Mouse (Mus musculus): ENCODE measurements around the gene Cdhr3. TPM values are rescaled to one million over a fixed set of nuclear protein-coding genes. Genes with fewer than 3 reads are reported as not detected.
A peak's percentile ranks its signal among the peaks of the same experiment; 100 is the strongest.
"Not testable (repeated sequence)": the region's sequence is repeated elsewhere in the genome, so short reads cannot be mapped to it uniquely, and the experiment has no call there.

Cdhr3 gene
- total RNA-seq, 2 experiments from 2014 or later = 0.69 to 1.4 TPM

DNA sequence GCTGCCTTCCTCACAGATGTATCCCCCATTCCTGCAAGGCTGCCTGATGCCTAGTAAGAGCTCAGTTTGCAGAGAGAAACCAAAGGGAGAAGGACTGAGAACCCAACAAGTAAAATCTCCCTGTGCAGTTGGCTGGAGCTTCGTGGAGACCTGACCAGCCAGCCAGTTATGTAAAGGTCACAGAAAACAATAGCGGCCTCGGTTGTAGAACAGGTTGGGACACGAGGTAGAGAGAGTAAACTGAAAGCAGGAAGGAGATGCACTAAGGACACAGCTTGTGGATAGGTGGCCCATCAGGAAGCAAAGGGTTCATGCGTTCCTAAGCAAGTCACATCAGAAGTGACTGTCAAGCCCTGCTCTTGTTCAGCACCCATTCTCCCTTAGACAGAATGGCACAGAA, 86.8 kb downstream of the Cdhr3 start:
- DNase-seq = no peak
- TF ChIP-seq CTCF (IDR thresholded peaks at IDR 0.05) = no peak
- Histone ChIP-seq H3K4me3 (no peak overlapping the region), H3K27ac (no peak overlapping the region)
- intact Hi-C loops (cut with DNase I) = no loop called here

DNA sequence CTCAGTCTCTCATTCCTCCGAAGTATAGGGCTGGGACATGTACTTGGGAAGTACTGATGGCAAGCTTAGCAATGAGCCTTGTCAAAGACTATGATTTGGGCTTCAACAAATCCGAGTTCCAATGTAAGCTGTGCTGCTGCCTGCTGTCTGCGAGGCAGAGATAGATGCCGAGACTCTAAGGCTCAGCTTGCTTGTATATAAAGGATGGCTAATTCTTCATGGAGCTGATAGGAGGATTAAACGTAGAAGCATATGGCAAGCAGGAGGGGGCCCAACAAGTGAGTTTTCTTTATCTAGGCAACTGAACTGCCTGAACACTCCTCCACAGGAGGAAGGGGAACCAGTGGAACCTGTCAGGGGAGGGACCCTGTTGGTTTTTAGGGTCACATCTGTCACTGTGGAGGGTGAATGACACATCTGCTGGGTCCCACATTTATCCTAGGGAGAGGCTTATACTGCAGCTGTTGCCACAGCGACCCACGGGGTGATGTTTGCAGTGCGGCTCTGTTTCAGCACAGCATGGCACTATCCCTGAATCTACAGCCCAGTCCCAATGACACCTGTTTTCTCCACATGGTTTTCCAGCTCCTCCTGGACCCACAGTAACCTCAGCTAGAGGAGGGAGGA, 89.2 kb downstream of the Cdhr3 start:
- intact Hi-C loops (cut with DNase I) = no loop called here
- Histone ChIP-seq H3K4me3 (no peak overlapping the region), H3K27ac (no peak overlapping the region)
- no peak for DNase-seq
- no peak for TF ChIP-seq CTCF (IDR thresholded peaks at IDR 0.05)

DNA sequence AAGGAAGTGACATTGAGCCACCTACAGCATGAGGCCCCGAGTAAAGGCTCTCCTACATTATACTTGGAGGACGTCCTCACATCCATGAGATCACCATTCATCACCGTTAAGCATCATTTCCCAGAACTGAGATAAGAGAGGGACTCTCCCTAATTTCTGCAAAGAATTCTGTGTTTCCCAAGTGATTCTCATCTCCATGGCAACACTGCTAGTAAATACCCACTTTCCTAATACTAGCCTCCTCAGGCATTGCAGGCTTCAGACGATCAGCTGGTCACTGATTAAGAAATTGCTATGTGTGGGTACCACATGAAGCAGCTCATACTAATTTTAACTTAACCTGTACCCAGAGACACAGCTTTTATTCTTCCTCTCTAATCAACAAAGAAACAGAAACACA, 92.3 kb downstream of the Cdhr3 start:
- TF ChIP-seq CTCF (IDR thresholded peaks at IDR 0.05) = no peak
- DNase-seq = no peak
- Histone ChIP-seq H3K4me3 (no peak overlapping the region), H3K27ac (no peak overlapping the region)
- intact Hi-C loops (cut with DNase I) = no loop called here

DNA sequence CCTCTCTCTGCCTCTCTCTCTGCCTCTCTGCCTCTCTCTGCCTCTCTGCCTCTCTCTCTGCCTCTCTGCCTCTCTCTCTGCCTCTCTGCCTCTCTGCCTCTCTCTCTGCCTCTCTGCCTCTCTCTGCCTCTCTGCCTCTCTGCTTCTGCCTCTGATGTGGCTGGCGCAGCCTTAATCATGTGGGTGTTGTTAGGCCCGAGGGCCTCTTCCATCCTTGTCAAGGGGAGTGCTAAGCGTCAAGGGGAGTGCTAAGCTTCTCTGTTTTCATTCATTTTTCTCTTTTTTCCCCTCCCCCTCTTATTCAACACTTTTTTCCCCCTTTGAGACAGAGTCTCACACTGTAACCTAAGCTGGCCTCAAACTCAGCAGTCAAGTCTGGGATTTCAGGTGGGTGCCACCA, 92.9 kb downstream of the Cdhr3 start:
- H3K27ac ChIP-seq; DNase-seq; intact Hi-C loops (cut with DNase I); H3K4me3 ChIP-seq: not testable (repeated sequence)

DNA sequence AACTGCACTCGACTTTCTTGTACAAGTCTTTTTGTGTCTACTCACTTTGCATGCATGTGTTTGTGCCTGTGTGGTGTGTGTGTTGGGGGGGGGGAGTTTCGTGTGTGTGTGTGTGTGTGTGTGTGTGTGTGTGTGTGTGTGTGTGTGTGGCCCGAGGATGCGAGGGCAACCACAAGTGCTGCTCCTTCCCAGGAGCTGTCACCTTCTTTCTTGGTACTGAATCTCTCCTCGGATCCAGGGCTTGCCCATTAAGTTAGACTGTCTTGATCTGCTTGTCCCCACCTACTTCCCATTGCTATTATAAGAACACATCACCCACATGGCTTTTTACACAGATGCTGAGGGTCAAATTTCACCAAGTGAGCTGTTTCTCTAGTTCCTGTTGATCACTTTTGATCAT, 93.9 kb downstream of the Cdhr3 start:
- no peak overlapping the region for H3K4me3 ChIP-seq
- DNase-seq = no peak
- intact Hi-C loops (cut with DNase I) = no loop called here
- no peak overlapping the region; the same call in 1 of the 2 replicates for H3K27ac ChIP-seq
- no peak for TF ChIP-seq CTCF (IDR thresholded peaks at IDR 0.05)

DNA sequence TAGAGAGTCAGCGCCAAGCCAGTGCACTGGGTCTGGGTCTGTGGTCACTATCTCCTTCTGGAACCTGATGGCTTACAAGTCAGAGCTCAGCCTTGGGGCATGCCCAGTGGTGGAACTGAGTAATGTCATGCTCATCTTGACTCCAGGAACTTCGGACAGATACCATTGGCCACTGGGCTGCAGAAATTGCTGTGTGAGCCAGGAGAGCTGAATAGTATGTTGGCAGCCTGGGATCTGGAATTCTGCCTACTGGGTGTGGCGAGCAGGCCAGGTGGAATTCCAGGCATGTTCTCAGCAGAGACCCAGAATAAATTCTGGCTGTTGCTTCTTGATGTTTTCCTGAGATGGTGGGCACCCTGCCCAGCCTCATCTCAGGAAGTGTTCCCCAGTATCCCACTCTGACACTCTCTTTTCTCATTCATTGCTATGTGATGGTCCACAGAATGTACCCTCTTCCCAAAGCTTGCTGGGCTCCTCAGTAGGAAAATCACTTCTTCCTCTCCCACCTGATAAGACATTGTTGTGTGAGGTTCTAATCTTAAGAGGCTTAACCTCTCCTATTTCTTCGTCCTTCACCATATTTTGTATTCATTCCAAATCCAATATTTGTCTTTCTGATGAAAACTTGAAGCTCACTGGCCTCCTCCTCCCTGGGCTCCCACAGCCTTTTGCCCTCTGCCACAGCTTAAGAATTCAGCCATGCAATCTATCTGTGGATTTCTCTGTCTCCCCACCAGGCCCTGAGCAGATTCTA, 97.4 kb downstream of the Cdhr3 start:
- peak; percentile 23 for DNase-seq
- intact Hi-C loops (cut with DNase I) = no loop called here
- peak; percentile 12; the same call in 1 of the 2 replicates for TF ChIP-seq CTCF (IDR thresholded peaks at IDR 0.05)
- H3K4me3 ChIP-seq = no peak overlapping the region
- H3K27ac ChIP-seq = no peak overlapping the region

DNA sequence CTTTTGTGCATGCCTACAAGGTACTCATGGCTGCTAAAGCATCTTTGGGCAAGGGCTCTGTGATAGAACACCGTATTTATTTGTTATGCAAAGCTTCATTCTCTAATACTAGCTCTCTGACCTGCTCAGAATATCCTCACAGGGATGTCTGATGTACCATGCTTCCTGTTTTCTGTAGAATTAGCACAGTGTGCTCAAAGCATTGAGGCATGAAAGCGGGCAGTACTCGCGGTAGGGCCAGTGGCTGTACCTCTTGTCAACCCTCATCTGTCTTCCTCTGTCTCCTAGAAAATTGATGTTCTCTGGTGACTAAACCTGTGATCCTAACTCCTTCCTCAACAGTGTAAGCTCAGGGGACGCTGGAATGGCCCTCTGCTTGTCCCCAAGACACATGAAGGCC, 98.6 kb downstream of the Cdhr3 start:
- intact Hi-C loops (cut with DNase I) = no loop called here
- DNase-seq = no peak

DNA sequence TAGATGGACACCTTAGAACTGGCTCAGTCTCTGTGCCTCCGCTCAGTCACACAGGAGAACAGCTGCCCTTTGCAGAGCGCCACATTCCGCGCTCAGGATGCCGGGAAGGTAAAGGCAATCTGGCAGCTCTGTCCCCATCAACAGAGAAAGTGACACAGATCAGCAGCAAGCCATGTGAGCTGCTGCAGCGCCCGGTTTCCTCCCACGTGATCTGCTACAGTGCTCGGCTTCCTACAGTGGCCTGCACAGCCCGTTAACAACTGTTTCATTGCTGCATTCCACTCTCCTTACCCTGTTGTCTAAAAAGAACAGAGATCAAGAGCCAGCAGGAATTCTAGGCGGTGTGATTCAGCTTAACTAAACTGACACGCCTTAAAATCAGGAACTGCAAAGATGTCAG, 102.9 kb downstream of the Cdhr3 start:
- no peak for TF ChIP-seq CTCF (IDR thresholded peaks at IDR 0.05)
- Histone ChIP-seq H3K27ac (0 out of 2 replicates have a peak overlapping the region, but pooled peaks have one; percentile 38), H3K4me3 (peak overlapping the region; percentile 42)
- DNase-seq = peak; percentile 42
- intact Hi-C loops (cut with DNase I) = no loop called here

More for the DNA sequence above, 98.6 kb downstream of the Cdhr3 start:
- Histone ChIP-seq H3K4me3 (no peak overlapping the region), H3K27ac (no peak overlapping the region)
- TF ChIP-seq CTCF (IDR thresholded peaks at IDR 0.05) = no peak

DNA sequence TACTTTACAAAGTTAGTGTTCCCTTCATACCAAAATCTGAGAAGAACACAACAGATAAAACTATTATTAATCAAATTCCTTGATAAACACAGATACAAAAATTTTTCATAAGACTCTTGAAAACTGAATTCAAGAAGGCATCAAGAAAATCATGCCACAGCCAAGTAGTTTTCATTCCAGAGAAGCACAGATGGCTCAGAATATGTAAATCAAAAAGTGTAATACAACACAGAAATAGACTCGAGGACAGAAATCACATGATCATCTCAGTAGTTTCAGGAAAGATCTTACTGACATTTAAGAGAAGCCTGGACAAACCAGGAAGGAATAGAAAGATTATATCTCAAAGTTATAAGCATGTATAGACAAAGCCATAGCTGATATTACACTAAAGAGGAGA, 106.4 kb downstream of the Cdhr3 start:
- Histone ChIP-seq H3K4me3 (no peak overlapping the region), H3K27ac (no peak overlapping the region)
- DNase-seq = no peak
- intact Hi-C loops (cut with DNase I) = no loop called here
- TF ChIP-seq CTCF (IDR thresholded peaks at IDR 0.05) = no peak

Small RNA genes within 50 kb of the gene (microRNA-seq; reads per million reads assigned to microRNA genes)
- not detected for gene Gm22904

Other genes with a start within 250 kb of the Cdhr3 start
- 100 to 1,000 TPM; 174 to 187 TPM for gene Sypl, start 139.0 kb downstream of the Cdhr3 start, total RNA-seq (2021)
- gene Atxn7l1, start 54.8 kb upstream of the Cdhr3 start, total RNA-seq (2021) = 10 to 100 TPM; 20.4 to 23.9 TPM

Measured in gastrocnemius, adult 2 months (tissue).